Mouse (Mus musculus): ENCODE measurements around the gene Gfm2. TPM values are rescaled to one million over a fixed set of nuclear protein-coding genes. Genes with fewer than 3 reads are reported as not detected.

Gene Gfm2
- total RNA-seq, 2 experiments from 2014 or later = 26.9 to 28.3 TPM

GRCm38 (mm10) chr13:97193420-97193819 lies 55.7 kb downstream of the Gfm2 start:
- intact Hi-C loops (cut with DNase I) = no loop called here
- TF ChIP-seq CTCF (IDR thresholded peaks at IDR 0.05) = no peak
- no peak overlapping the region for H3K4me3 ChIP-seq
- peak; percentile 60 to 66 for DNase-seq (ENCODE audit: extremely low spot score in 1 of 2, low spot score in 2 of 2)
- H3K27ac ChIP-seq = no peak overlapping the region

- no peak for TF ChIP-seq CTCF (IDR thresholded peaks at IDR 0.05)
- Histone ChIP-seq H3K27ac (no peak overlapping the region), H3K4me3 (no peak overlapping the region)
- no peak for DNase-seq (ENCODE audit: extremely low spot score in 1 of 2, low spot score in 2 of 2)
- intact Hi-C loops (cut with DNase I) = no loop called here
These were observed 58.6 kb downstream of the Gfm2 start for GRCm38 (mm10) chr13:97196186-97196924.

DNA sequence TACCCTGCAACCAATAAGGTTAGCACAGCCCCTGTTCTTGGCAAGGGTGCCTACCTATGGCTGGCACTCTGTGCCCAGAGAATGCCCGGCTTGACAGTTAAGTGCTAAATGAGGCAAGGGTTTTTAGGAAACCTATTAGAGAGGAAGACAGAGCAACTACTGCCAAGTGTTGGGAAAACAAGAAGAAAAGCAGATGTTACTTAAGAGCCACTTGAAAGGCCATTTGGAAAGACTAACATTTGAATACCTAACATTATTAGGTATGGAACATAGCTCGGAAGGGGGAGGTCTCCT lies 59.1 kb downstream of the Gfm2 start:
- no peak for TF ChIP-seq CTCF (IDR thresholded peaks at IDR 0.05)
- no peak for DNase-seq (ENCODE audit: extremely low spot score in 1 of 2, low spot score in 2 of 2)
- Histone ChIP-seq H3K27ac (no peak overlapping the region), H3K4me3 (no peak overlapping the region; the same call in 1 of the 2 replicates)
- intact Hi-C loops (cut with DNase I) = no loop called here

DNA sequence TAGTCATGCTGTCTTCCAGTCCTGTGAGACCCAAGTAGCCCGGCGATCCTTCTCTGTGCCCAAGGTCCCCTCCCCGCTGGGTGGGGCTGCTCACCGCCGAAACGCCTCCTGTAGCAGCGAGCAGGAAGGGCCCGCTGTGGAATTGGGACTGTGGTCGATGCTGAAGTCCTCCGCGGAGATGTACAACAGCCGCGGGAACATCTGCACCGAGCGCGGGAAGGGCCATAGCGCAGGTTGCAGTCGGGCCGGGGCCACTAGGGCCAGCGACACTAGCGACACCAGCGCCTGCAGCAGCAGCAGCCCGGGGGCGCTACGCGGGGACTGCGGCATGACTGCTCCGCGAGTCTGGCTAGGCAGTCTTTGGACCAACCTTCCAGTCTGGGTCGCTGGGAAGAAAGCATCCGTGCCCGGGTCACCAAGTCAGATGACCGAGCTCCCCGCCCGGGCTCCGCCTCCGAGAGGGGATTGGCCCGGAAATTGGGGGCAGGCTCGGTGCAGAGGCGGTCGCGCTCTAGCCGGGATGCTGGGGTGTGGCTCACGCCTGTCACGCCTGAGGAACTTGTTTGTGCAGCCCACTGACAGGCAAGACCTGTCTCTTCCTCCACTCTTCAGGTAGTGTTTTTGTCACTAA lies 60.3 kb downstream of the Gfm2 start, which contains the start of gene Hexb:
Gene Hexb, minus strand, starts transcription at position 426 of the 631 bp plus-strand sequence.
- peak; percentile 86 for DNase-seq (ENCODE audit: extremely low spot score in 1 of 2, low spot score in 2 of 2)
- no peak; the same call in 1 of the 2 replicates for TF ChIP-seq CTCF (IDR thresholded peaks at IDR 0.05)
- intact Hi-C loops (cut with DNase I) = no loop called here
- peak within 1 kb of the TSS; percentile 88 for H3K27ac ChIP-seq
- H3K4me3 ChIP-seq = peak within 1 kb of the TSS; percentile 72

DNA sequence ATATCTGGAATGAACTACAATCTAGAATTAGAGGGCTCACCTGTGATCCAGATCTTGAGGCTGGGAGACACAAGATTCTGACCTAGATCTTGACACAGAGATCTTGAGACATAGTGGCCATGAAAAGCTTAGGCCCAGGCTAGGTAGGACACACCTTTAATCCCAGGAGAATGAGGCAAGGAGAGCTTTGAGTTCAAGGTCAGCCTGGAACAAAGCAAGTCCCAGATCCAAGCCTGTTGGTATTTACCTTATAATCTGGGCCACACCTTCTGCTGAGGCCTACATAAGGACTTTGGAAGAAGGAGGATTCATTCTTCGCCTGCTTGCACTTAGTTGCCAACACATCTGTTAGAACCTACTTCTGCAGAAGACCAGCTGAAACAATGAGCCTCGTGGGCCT lies 61.4 kb downstream of the Gfm2 start:
- Histone ChIP-seq H3K27ac (no peak overlapping the region; the same call in 1 of the 2 replicates), H3K4me3 (no peak overlapping the region)
- intact Hi-C loops (cut with DNase I) = no loop called here
- no peak for TF ChIP-seq CTCF (IDR thresholded peaks at IDR 0.05)
- no peak for DNase-seq (ENCODE audit: extremely low spot score in 1 of 2, low spot score in 2 of 2)

DNA sequence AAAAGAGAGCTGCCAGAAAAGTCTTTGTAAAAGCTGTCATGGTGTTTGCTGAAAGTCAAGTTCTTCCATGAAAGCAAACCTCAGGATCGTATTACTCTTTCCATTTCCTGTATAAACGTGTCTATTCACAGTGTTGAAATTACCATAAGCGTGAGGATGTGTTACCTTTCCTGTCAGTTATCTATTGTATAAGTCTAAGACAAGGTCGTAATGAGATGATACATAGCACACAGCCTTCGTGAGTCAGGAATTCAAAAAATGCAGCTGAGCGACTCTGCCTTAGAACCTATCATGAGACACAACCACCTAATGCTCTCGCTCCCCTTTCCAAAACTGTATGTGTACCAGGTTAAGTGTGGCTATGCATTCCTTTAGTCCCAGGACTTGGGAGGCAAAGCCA lies 63.3 kb downstream of the Gfm2 start:
- H3K4me3 ChIP-seq = no peak overlapping the region
- no peak for DNase-seq (ENCODE audit: extremely low spot score in 1 of 2, low spot score in 2 of 2)
- TF ChIP-seq CTCF (IDR thresholded peaks at IDR 0.05) = no peak
- intact Hi-C loops (cut with DNase I) = no loop called here
- no peak overlapping the region for H3K27ac ChIP-seq

DNA sequence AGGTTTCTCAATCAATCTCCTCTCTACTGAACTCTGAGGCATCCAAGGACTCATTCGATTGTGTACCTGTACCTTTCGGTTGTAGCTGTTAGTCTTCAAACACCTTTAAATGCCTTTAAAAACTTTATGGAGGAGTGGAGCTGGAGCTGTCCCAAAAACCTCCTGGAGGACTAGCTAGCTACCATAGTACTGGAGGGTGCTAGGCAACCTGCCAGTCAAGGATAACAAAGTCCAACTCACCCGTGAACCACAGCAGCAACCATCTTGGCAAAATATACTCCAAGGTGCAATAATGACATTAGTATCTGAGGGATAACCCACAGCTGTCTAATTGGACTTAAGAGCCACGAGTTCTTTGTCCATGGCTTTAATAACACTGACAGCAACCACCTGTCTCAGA lies 64.2 kb downstream of the Gfm2 start:
- no peak for DNase-seq (ENCODE audit: extremely low spot score in 1 of 2, low spot score in 2 of 2)
- intact Hi-C loops (cut with DNase I) = no loop called here
- no peak for TF ChIP-seq CTCF (IDR thresholded peaks at IDR 0.05)
- Histone ChIP-seq H3K4me3 (no peak overlapping the region), H3K27ac (no peak overlapping the region)

DNA sequence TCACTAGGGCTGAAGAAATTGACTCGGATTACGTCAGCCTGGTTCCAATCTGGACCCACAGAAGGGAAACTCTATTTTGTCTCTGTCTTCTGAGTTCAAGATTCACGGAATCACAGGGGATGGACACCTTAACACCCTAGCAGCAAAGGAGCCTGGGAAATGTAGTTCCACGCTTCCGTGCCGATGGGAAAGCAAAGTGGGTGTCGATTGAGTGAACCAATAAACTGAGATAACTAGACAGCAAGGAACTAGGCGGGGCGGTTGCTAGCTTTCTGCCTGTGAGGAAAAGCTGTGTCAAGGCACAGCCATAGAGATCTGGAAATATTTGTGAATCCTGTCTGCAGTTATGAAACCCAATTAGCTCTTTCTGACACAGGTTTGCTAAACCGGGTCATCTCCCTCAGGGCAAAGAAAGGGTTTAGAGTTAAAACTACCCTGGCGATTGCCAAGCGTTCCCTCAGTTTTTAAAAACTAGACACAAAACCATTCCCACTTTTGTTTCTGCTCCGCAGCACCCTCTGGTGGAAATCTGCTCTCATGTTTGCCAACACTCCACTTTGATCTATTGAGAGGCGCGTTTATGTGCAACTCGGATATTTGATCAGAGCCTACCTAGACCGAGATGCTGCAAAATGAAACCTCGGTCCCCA lies 67.4 kb downstream of the Gfm2 start:
- DNase-seq (ENCODE audit: extremely low spot score in 1 of 2, low spot score in 2 of 2) = peak; percentile 79 to 82
- TF ChIP-seq CTCF (IDR thresholded peaks at IDR 0.05) = peak; percentile 86
- intact Hi-C loops (cut with DNase I) = no loop called here
- Histone ChIP-seq H3K27ac (peak overlapping the region; percentile 72), H3K4me3 (peak overlapping the region; percentile 40)

- intact Hi-C loops (cut with DNase I) = no loop called here
These were observed 68.3 kb downstream of the Gfm2 start for GRCm38 (mm10) chr13:97206046-97206445.

GRCm38 (mm10) chr13:97207472-97208111 lies 69.9 kb downstream of the Gfm2 start:
- peak overlapping the region; percentile 36; the same call in 1 of the 2 replicates for H3K27ac ChIP-seq
- intact Hi-C loops (cut with DNase I) = no loop called here
- no peak for TF ChIP-seq CTCF (IDR thresholded peaks at IDR 0.05)

More at GRCm38 (mm10) chr13:97206046-97206445, 68.3 kb downstream of the Gfm2 start:
- H3K4me3 ChIP-seq = no peak overlapping the region
- no peak for DNase-seq (ENCODE audit: extremely low spot score in 1 of 2, low spot score in 2 of 2)
- peak overlapping the region; percentile 63 for H3K27ac ChIP-seq
- no peak for TF ChIP-seq CTCF (IDR thresholded peaks at IDR 0.05)

GRCm38 (mm10) chr13:97208112-97208478 lies 70.4 kb downstream of the Gfm2 start:
- intact Hi-C loops (cut with DNase I) = no loop called here
- no peak for DNase-seq (ENCODE audit: extremely low spot score in 1 of 2, low spot score in 2 of 2)
- Histone ChIP-seq H3K27ac (peak overlapping the region; percentile 53; the same call in 1 of the 2 replicates), H3K4me3 (no peak overlapping the region)
- no peak for TF ChIP-seq CTCF (IDR thresholded peaks at IDR 0.05)

More at GRCm38 (mm10) chr13:97207472-97208111, 69.9 kb downstream of the Gfm2 start:
- DNase-seq (ENCODE audit: extremely low spot score in 1 of 2, low spot score in 2 of 2) = no peak
- H3K4me3 ChIP-seq = no peak overlapping the region

All from left cerebral cortex, adult 2 months (tissue).